Mouse (Mus musculus) layer of hippocampus, postnatal 10 days (tissue): Measurements from ENCODE around the gene Mgat5. TPM values are rescaled to one million over a fixed set of nuclear protein-coding genes. Genes with fewer than 3 reads are reported as not detected.
A peak's percentile ranks its signal among the peaks of the same experiment; 100 is the strongest.

ENCODE experiments used
- DNase-seq, 2 experiments: peaks; one replicate each; pipeline ENCODE4 v3.0.0; 2021; ENCODE audit warnings: low spot score in 2 of 2
- long read RNA-seq: library from polyadenylated mRNA; stranded (forward); transcript quantifications from one replicate; pipeline ENCODE4 v2.0.0, GENCODE M21; 2023
- total RNA-seq, 2 experiments: library from RNA; stranded (reverse); gene quantifications; 2 replicates each; pipeline ENCODE4 v1.2.3; 2021

Mgat5 gene
- total RNA-seq: 10 to 100 TPM; 45.2 to 51.6 TPM
- long read RNA-seq, partial matches to known transcripts: 0 of 5 reads
- long read RNA-seq, other reads (novel, unspliced or antisense): 5 of 5 reads

DNA sequence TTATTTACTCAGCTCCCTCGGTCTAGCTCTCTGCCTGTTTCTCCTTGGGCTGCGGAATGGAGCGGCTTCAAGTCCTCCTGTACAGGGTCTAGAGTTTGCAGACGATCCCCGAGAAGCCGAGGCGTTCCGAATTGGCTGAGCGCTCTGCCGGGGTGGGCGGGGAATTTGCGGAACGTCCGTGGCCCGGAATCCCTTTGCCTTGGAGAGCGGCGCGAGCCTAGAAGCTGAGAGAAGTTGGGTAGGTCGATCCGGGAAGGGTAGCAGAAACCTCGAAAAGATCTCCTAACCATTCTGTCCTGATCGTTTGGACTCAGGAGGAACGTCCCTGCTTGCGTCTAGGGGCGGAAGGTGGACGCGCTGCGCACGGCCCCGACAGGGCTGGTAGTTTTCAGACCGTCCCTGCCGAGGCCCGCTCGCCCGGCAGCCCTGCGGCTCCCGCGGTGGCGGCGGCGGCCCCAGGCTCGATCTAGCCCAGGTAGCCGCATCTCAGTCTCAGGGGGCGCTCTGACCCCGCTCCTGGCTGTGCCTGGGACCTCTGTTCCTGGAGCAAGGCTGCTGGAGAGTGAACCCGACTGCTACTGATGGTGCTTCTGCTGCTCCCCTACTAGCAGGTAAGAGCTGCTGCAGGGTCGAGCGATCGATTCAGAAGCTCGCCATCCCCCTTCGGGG is at the start of gene Mgat5:
Gene Mgat5, plus strand, starts transcription at position 199 of the 669 bp plus-strand sequence.
- DNase-seq: peak; percentile 88 to 91

GRCm38 (mm10) chr1:127160118-127160760 is 44.6 kb upstream of the Mgat5 start:
- peak in 1 of 2 experiments; percentile 22 for DNase-seq

DNA sequence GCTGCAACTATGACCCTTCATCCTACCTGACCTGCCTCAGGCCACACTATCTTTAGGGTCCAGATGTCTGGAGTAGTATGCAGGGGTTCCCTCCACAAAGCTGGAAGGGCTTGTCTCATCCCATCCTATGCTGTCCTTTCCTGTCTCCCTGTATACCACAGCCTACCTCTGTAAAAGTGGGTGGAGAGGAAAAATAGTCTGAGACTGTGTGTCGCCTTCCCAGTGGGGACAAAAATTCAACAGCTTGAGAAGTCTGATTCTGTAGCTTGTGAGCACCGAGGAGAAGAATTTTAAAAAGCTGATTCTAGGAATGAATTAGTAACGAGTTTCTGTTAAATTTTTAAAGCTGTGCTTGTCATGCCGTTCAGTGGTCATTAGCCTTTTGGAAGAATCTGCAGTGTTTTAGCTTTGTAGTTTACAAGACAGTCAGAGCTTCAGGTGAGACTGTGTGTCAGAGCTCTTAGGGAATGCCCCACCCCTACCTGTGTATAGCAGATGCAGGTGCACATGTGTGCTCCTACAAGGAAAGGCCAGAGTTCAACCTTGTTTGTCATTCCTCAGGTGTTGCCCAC is 40.1 kb upstream of the Mgat5 start:
- no peak for DNase-seq

- no peak for DNase-seq
These were observed 38.3 kb upstream of the Mgat5 start for GRCm38 (mm10) chr1:127166521-127166920.

GRCm38 (mm10) chr1:127167586-127167985 is 37.2 kb upstream of the Mgat5 start:
- no peak for DNase-seq

- DNase-seq: peak in 1 of 2 experiments; percentile 6
These were observed 36.6 kb upstream of the Mgat5 start for GRCm38 (mm10) chr1:127168205-127168604.

- no peak for DNase-seq
These were observed 35.3 kb upstream of the Mgat5 start for GRCm38 (mm10) chr1:127169516-127169915.

DNA sequence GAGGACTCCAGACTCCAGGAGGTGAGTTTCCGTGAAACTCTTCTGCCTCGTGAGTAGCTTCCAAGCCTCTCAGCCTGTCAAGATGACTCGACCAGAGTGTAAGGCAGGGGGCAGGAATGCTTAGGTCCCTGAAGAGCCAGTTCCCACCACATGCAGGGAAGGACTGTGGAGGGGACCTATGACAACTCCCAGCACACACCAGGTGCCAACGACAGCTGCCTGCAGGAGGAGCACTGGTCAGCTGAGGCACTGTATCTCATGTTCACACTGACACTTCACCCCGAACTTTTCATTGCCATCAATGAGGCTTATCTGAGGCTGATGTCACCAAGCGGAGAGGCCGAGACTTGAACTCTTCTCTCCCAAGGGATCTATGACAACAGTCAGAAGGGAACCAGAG is 33.5 kb upstream of the Mgat5 start:
- DNase-seq: no peak

DNA sequence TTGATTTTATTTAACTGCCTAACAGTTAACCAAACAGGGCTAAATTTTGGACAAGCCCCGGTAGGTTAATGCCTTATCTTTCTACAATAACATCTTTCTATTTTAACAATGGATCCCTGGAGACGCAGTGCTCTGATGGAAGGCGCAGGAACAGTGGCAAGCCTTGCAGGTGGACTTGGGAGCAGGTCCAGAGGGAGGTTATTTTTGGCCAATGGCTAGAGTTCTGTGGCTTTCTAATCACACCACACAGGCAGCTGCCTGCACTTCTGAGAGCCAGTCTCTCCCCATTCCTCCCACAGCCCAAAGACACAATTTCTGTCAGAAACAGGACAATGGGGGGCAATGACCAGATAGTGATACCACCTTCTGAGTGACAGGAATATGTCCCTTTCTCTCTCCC is 31.4 kb upstream of the Mgat5 start:
- no peak for DNase-seq

DNA sequence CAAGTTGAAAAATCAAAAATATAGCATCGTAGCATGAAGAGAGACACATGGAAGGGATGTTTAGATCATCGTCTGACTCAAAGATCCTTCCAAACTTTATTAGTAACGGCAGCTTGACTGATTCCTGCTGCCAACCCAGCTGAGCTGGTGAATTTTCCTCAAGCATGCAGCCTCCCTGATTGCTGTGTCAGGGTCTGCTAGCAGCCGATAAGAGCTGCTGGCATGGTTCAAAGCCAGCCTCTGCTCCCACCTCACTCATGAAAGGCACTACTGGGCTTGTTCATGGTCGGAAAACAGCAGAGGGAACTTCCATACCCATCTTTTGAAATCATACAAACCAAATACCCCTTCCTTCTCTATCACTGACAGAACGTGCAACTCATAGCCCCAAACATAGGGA is 12.4 kb upstream of the Mgat5 start:
- no peak for DNase-seq

GRCm38 (mm10) chr1:127199186-127199585 is 5.6 kb upstream of the Mgat5 start:
- no peak for DNase-seq

- no peak for DNase-seq
These were observed 2.5 kb upstream of the Mgat5 start for GRCm38 (mm10) chr1:127202360-127202759.

DNA sequence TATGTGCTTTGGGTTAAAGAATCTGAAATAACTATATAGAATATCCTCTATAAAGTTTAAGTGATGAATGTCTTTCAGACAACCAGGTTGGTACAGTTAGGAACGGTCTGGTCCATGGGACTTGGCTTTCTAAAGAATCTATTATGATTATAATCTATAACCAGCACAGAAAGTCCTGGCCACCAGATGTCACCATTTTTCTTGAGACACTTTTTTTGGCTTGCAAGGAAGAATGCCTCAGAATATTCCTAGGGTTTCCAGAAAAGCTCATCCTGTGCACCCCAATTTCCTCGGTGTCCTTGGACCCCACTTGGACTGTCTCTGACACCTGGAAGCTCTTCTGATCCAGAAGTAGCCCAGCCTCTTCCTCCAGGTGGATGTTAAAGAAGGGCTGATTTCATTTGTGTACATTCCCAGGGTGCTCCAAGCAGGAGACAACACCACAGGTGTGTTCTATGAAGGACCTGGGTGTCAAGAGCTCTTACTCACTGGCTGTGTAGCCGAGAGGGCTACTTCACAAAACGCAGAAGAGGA is 1.5 kb upstream of the Mgat5 start:
- DNase-seq: peak; percentile 21 to 35

DNA sequence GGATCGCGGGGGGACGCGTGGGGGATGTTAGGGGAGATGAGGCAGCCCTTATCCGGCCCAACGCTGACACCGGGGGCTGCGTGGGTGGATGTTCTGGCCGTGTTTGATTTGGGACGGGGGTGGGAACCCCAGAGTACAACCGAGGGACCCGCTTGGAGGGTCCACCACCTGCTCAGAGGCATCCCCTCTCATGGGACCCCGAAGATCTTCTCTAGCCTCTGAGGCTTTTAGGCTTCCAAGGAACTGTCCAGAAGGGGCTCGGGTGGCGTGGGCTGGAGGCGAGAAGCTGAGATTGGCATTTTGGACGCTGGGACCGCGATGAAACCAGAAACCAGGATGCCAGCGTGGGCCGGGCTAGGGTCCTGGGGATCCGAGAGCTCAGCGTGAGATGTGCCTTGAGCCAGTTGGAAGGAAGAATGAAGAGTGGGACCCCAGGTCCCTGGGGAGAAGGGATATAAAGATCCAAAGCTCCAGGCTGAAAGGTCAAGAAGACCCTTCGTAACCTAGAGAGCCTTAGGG is 745 bp downstream of the Mgat5 start:
- DNase-seq: peak in 1 of 2 experiments; percentile 12

DNA sequence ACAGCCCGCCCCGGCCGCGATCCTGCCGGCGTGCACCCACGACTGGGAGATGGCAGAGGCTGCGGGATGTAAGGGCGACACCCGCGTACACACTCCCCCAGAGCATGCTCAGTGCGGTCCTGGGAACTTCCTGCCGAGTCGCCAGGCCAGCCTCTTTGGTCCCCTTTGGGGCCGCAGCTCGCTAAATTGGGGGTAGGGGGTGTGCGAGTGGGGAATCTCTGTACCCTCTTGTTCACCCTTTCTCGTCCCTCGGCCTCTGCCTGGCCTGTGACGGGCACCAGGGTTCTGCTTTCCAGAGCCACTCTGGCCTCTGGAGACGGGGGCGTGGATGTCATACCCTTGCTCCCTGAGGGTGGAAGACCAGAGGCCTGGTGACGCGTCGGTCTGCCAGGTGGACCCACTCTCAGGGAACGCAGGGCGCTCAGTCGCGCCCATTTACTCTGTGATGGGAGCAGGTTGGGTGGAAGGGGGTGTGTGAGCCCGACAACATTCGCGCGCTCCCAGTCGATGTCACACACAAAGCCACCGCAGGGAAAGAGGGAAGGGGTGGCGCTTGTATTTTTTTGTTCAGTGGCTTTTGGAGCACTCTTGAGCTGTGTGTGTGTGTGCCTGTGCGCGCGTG is 1.3 kb downstream of the Mgat5 start:
- DNase-seq: peak; percentile 36 to 57

DNA sequence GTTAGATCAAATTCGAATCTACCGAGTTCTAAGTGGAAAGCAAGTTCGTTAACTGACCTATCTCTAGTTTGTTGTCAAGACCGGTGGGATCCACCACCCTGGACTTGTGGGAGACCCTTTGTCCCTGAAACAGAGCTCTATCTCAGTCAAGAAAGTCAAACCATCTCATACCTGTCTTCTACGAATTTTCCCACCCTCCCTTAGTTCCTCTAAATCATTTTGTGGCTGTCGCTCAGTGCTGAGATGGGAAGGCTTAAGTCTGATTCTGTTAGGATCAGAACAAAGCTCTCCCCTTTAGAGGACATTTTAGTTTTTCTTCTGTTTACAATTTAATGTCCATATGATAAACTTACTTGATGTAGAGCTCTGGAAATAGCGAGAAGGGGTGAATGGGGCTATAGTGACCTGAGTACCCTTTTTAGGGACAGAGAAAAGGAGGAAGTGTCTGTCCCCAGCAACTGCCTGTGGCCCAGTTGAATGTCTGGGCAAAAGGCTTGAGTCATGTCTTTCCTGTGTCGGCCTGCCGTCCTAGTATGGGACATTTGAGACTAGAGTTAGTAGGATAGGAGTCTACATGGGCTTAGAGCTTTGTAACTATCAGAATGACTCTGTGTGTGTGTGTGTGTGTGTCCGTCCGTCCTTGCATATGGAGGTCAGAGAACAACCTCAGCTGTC is 2.2 kb downstream of the Mgat5 start:
- DNase-seq: no peak

GRCm38 (mm10) chr1:127208167-127208566 is 3.4 kb downstream of the Mgat5 start:
- no peak for DNase-seq

GRCm38 (mm10) chr1:127212812-127213211 is 8.0 kb downstream of the Mgat5 start:
- no peak for DNase-seq

GRCm38 (mm10) chr1:127213434-127213833 is 8.6 kb downstream of the Mgat5 start:
- no peak for DNase-seq

DNA sequence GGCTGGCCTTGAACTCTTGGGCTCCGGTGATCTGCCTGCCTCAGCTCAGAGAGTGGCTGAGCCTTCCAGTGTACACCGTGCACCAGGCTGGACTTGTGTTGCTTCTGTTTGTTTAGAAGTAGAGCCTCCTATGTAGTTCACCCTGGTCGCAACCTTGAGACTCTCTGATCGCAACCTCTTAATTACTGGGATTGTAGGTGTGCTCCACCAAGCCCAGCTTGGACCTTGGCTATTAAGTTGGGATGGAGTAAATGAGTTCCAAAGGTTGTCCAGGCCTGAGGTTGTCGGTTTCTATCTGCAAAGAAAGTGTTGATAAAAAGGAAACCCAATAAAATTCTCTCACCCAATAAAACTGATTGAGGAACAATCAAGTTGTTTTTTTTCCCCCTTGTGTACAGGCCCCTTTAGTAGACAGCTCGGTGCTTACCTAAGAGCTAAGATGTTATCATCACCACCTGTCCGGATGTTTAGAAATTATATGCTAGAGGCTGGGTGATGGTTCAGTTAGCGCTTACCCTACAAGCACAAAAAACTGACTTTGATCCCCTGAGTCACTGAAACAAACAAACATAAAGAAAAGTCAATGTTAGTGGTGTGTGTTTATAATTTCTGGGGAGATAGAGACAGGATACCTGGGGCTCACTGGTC is 9.9 kb downstream of the Mgat5 start:
- no peak for DNase-seq
